Mouse (Mus musculus) embryonic facial prominence, embryonic 11.5 days (tissue): ENCODE results near the gene Adam15. TPM values are rescaled to one million over a fixed set of nuclear protein-coding genes. Genes with fewer than 3 reads are reported as not detected.
A peak's percentile ranks its signal among the peaks of the same experiment; 100 is the strongest.

Experiments used
- ATAC-seq: fragments of 200-750 bp; cut with Nextera tagmentation; replicated peaks from 2 replicates; pipeline ENCODE4 v1.8.0; 2017; ENCODE audit warnings: low read depth; ENCODE audit not compliant: insufficient number of reproducible peaks, low FRiP score, low TSS enrichment
- DNase-seq: peaks from one replicate; pipeline ENCODE4 v3.0.0-alpha.2; 2015; ENCODE audit warnings: low spot score
- H3K27ac ChIP-seq: fragments of 300-500 bp; sonication (generic); replicated peaks from 2 replicates; pipeline ENCODE4 v1.5.1; 2014; ENCODE audit warnings: mild to moderate bottlenecking, low read depth, low read length, control low read depth
- H3K27me3 ChIP-seq: fragments of 300-500 bp; sonication (generic); 2 replicates; pipeline ENCODE4 v1.6.1; 2014; ENCODE audit warnings: mild to moderate bottlenecking, low read length, moderate library complexity, mixed read lengths; ENCODE audit not compliant: control insufficient read depth, insufficient read depth
- H3K36me3 ChIP-seq: fragments of 300-500 bp; sonication (generic); replicated peaks from 2 replicates; pipeline ENCODE4 v1.6.1; 2014; ENCODE audit warnings: low read depth, mild to moderate bottlenecking, low read length, moderate library complexity, mixed read lengths; ENCODE audit not compliant: control insufficient read depth, insufficient read depth
- H3K4me1 ChIP-seq: fragments of 300-500 bp; sonication (generic); 2 replicates; pipeline ENCODE4 v1.6.1; 2014; ENCODE audit warnings: low read length, mixed read lengths; ENCODE audit not compliant: control insufficient read depth, insufficient read depth
- H3K4me2 ChIP-seq: fragments of 300-500 bp; sonication (generic); 2 replicates; pipeline ENCODE4 v1.6.1; 2014; ENCODE audit warnings: low read depth, mild to moderate bottlenecking, control low read depth, low read length, moderate library complexity
- H3K4me3 ChIP-seq: fragments of 300-500 bp; sonication (generic); 2 replicates; pipeline ENCODE4 v1.5.1; 2014; ENCODE audit warnings: low read depth, low read length, control low read depth
- H3K9ac ChIP-seq: fragments of 300-500 bp; sonication (generic); replicated peaks from 2 replicates; pipeline ENCODE4 v1.6.1; 2014; ENCODE audit warnings: mild to moderate bottlenecking, control low read depth, low read length
- H3K9me3 ChIP-seq: fragments of 300-500 bp; sonication (generic); replicated peaks from 2 replicates; pipeline ENCODE4 v1.6.1; 2016; ENCODE audit warnings: mild to moderate bottlenecking, low read length, inconsistent platforms, mixed read lengths; ENCODE audit not compliant: control insufficient read depth
- WGBS: fragments of 180-500 bp; shearing (Covaris S2); extraction: QIAGEN DNeasy Blood & Tissue Kit; methylation state at CpG from one replicate; pipeline ENCODE4 v1.1.7; 2014; 5-methylcytosine and 5-hydroxymethylcytosine counted together
- polyA plus RNA-seq: library from polyadenylated mRNA; unstranded; fragments of >200 nt; fragmentation: Nextera tagmentation; extraction: Ambion mirVana; gene quantifications from 2 replicates; pipeline ENCODE4 v1.2.1, GENCODE M21; 2014

The Adam15 gene
- polyA plus RNA-seq, 1 experiment from 2014 or later: 17.8 TPM

DNA sequence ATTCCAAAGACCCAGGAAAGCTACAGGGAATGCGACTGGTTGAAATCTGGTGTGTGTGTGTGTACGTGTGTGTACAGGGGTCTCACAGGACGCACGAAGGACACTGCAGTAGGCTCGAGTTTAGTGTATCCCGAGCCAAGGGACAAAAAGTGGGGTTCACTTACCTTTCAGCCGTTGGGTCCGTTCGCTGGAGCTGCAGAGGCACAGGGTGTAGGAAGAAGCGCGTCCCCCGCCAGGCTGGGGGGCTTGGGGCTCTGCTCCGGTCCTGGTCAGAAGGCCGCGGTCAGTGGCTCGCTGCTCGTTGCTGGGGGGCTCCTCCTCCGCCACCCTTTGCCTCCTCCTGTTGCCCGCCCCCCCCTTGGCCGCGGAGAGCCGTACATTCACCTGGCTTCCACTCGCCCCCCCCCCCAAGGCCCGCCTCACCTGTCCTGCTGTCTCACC is 43.1 kb upstream of the Adam15 start:
- peak overlapping the region; percentile 83 for H3K4me2 ChIP-seq
- peaks cover 16% of the 10 kb centered on the region for H3K4me1 ChIP-seq
- H3K27me3 ChIP-seq: peaks cover 20% of the 10 kb centered on the region
- ATAC-seq (no peak), DNase-seq (no peak)
- H3K27ac ChIP-seq: no peak overlapping the region
- no peaks in the 10 kb centered on the region for H3K9me3 ChIP-seq
- under 1% methylated on average over 21 of the region's 24 CpGs for WGBS
- H3K36me3 ChIP-seq: no peaks in the 10 kb centered on the region
- peak overlapping the region; percentile 43 for H3K4me3 ChIP-seq
- peak overlapping the region; percentile 37; the same call in 1 of the 2 replicates for H3K9ac ChIP-seq

- H3K4me3 ChIP-seq: peak overlapping the region; percentile 43
- under 1% methylated on average over 53 of the region's 56 CpGs for WGBS
- no peak overlapping the region for H3K27ac ChIP-seq
- H3K9me3 ChIP-seq: no peaks in the 10 kb centered on the region
- DNase-seq (peak; percentile 61), ATAC-seq (no peak)
- H3K9ac ChIP-seq: peak overlapping the region; percentile 56
- peaks cover 20% of the 10 kb centered on the region for H3K27me3 ChIP-seq
- peak overlapping the region; percentile 83 for H3K4me2 ChIP-seq
- no peaks in the 10 kb centered on the region for H3K36me3 ChIP-seq
- peaks cover 16% of the 10 kb centered on the region for H3K4me1 ChIP-seq
Measured at GRCm38 (mm10) chr3:89391663-89392511, 42.1 kb upstream of the Adam15 start.

- H3K4me3 ChIP-seq: peak overlapping the region; percentile 43
- no peak for ATAC-seq
- H3K9ac ChIP-seq: peak overlapping the region; percentile 56
- peak overlapping the region; percentile 83 for H3K4me2 ChIP-seq
- H3K9me3 ChIP-seq: no peaks in the 10 kb centered on the region
- H3K36me3 ChIP-seq: no peaks in the 10 kb centered on the region
- DNase-seq: no peak
- no peak overlapping the region for H3K27ac ChIP-seq
- peaks cover 18% of the 10 kb centered on the region for H3K4me1 ChIP-seq
- WGBS: 10% methylated on average over 19 of the region's 19 CpGs
- peaks cover 20% of the 10 kb centered on the region for H3K27me3 ChIP-seq
Measured at GRCm38 (mm10) chr3:89390699-89391662, 41.2 kb upstream of the Adam15 start.

DNA sequence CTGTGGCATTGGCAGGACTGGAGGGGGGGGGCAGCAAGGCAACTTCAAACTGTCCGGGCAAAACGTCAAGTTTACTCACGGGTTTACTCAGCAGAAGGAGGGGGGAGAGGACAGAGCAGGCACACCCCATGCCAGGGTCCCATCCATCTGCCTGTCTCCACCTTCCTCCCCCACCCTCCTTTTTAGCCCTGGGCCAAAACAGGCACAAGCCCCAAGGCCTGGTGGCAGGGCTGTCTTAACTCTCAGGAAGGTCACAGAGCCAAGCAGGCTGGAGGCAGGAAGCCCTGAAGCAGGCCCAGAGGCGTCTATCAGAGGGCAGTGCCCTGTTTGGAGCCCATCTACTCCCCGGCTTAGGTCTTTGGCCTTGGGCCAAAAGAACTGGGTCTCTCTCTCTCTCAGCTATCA is 40.3 kb upstream of the Adam15 start:
- no peak overlapping the region for H3K27ac ChIP-seq
- H3K36me3 ChIP-seq: no peaks in the 10 kb centered on the region
- ATAC-seq (no peak), DNase-seq (no peak)
- H3K4me2 ChIP-seq: no peak overlapping the region
- WGBS: 61% methylated on average over 5 of the region's 5 CpGs
- peaks cover 15% of the 10 kb centered on the region for H3K4me1 ChIP-seq
- no peak overlapping the region for H3K4me3 ChIP-seq
- H3K9me3 ChIP-seq: no peaks in the 10 kb centered on the region
- H3K27me3 ChIP-seq: peaks cover 20% of the 10 kb centered on the region
- no peak overlapping the region for H3K9ac ChIP-seq

DNA sequence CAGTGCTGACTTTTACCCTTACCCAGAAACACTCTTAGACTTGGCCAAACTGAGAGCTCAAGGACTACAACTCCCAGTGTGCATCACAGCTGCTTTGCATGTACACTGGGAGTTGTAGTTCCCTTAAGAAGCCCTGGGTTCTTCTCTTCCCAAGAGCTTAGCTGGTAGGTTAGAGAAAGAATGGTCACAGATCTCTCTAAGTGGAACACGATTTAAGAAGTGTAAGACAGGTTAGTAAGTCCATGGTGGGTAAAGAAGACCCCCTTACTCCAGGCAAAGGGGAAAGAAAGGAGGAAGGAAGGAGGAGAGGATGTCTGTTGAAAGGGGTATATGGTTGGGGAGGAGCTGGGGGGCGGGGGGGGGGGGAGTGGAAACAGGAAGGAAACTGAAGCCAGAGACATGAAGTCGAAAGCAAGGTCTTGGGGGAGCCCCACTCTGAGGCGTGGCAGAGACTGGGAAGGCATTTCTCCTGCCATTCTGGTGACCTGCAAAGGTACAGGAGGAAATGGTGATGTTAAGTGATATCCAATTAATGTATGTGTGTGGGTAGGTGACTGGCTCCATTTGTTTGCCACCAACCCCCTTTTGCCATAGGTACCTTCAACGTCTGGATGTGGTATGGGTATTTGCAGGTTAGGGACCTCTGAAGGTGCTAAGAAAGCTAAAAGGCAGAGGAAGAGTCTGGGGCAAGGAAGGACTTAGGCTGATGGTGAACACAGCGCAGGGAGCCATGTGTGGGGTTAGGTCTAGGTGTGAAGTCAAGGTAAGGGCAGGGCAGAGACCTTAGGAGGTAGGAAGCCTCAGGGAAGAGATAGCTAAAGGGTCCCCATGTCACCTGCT is 39.3 kb upstream of the Adam15 start:
- no peak for ATAC-seq
- H3K4me3 ChIP-seq: no peak overlapping the region
- H3K9ac ChIP-seq: no peak overlapping the region
- no peaks in the 10 kb centered on the region for H3K9me3 ChIP-seq
- peaks cover 15% of the 10 kb centered on the region for H3K4me1 ChIP-seq
- DNase-seq: peak; percentile 68
- H3K4me2 ChIP-seq: no peak overlapping the region
- WGBS: 56% methylated on average over 6 of the region's 6 CpGs
- peaks cover 20% of the 10 kb centered on the region for H3K27me3 ChIP-seq
- no peak overlapping the region for H3K27ac ChIP-seq
- H3K36me3 ChIP-seq: no peaks in the 10 kb centered on the region

- no peak overlapping the region for H3K27ac ChIP-seq
- ATAC-seq (no peak), DNase-seq (no peak)
- H3K27me3 ChIP-seq: peaks cover 20% of the 10 kb centered on the region
- peaks cover 15% of the 10 kb centered on the region for H3K4me1 ChIP-seq
- no peaks in the 10 kb centered on the region for H3K36me3 ChIP-seq
- no peak overlapping the region for H3K4me2 ChIP-seq
- 75% methylated on average over 11 of the region's 11 CpGs for WGBS
- no peak overlapping the region for H3K9ac ChIP-seq
- no peaks in the 10 kb centered on the region for H3K9me3 ChIP-seq
- H3K4me3 ChIP-seq: no peak overlapping the region
Measured at GRCm38 (mm10) chr3:89388134-89388881, 38.5 kb upstream of the Adam15 start.

- no peak overlapping the region for H3K27ac ChIP-seq
- no peak overlapping the region; the same call in 1 of the 2 replicates for H3K4me2 ChIP-seq
- ATAC-seq (no peak), DNase-seq (no peak)
- 72% methylated on average over 11 of the region's 11 CpGs for WGBS
- H3K9ac ChIP-seq: no peak overlapping the region
- H3K27me3 ChIP-seq: peaks cover 16% of the 10 kb centered on the region
- H3K4me1 ChIP-seq: peaks cover 14% of the 10 kb centered on the region
- H3K4me3 ChIP-seq: no peak overlapping the region
- no peaks in the 10 kb centered on the region for H3K9me3 ChIP-seq
- H3K36me3 ChIP-seq: no peaks in the 10 kb centered on the region
Measured at GRCm38 (mm10) chr3:89387632-89388031, 37.8 kb upstream of the Adam15 start.
